Mouse (Mus musculus): ENCODE data around the gene Cltrn. TPM values are rescaled to one million over a fixed set of nuclear protein-coding genes. Genes with fewer than 3 reads are reported as not detected.

Gene Cltrn
- polyA plus RNA-seq (2012; fragmentation: generic; extraction: Trizol) = not detected
- long read RNA-seq, experiment 1 = 0 reads
- long read RNA-seq, experiment 2 = 0 reads

GRCm38 (mm10) chrX:164088582-164088981 lies at the start of gene Cltrn:
Gene Cltrn (plus strand): TSS chrX:164088830.
- no peaks in the 10 kb centered on the region for H3K79me2 ChIP-seq (ENCODE audit: control insufficient read depth, insufficient read depth)
- no peak for TF ChIP-seq CEBPB (IDR thresholded peaks at IDR 0.05; ENCODE audit: low read depth)
- no peak for TF ChIP-seq USF1 (IDR thresholded peaks at IDR 0.05; ENCODE audit: low read depth)
- TF ChIP-seq CTCF (IDR thresholded peaks at IDR 0.05; ENCODE audit: control insufficient read depth, insufficient read depth, insufficient read length) = no peak
- TF ChIP-seq MYOG (IDR thresholded peaks at IDR 0.05; ENCODE audit: control insufficient read depth, extremely low read depth, insufficient read length) = no peak
- TF ChIP-seq MYOD1 (IDR thresholded peaks at IDR 0.05; ENCODE audit: control insufficient read depth, insufficient read length, low read depth) = no peak
- no peak for TF ChIP-seq FOSL1 (IDR thresholded peaks at IDR 0.05; ENCODE audit: insufficient read depth, low read length, poor library complexity, severe bottlenecking)
- TF ChIP-seq MAX (IDR thresholded peaks at IDR 0.05) = no peak
- no peak within 1 kb of the TSS for H3K4me3 ChIP-seq (ENCODE audit: insufficient read depth, poor library complexity, severe bottlenecking)
- no peaks in the 10 kb centered on the region for H3K27me3 ChIP-seq (ENCODE audit: control insufficient read depth, insufficient read depth, insufficient read length)
- H3ac ChIP-seq (ENCODE audit: control insufficient read depth, insufficient read length, low read depth) = no peak within 1 kb of the TSS
- H3K79me3 ChIP-seq (ENCODE audit: low read depth) = no peaks in the 10 kb centered on the region
- no peaks in the 10 kb centered on the region for H3K36me3 ChIP-seq (ENCODE audit: control insufficient read depth, insufficient read depth)

GRCm38 (mm10) chrX:164038882-164039281 lies 49.7 kb upstream of the Cltrn start:
- H3K27me3 ChIP-seq (ENCODE audit: control insufficient read depth, insufficient read depth, insufficient read length) = no peaks in the 10 kb centered on the region
- H3K79me3 ChIP-seq (ENCODE audit: low read depth) = no peaks in the 10 kb centered on the region
- H3K4me3 ChIP-seq (ENCODE audit: insufficient read depth, poor library complexity, severe bottlenecking) = no peak overlapping the region
- H3K36me3 ChIP-seq (ENCODE audit: control insufficient read depth, insufficient read depth) = no peaks in the 10 kb centered on the region
- no peak overlapping the region for H3ac ChIP-seq (ENCODE audit: control insufficient read depth, insufficient read length, low read depth)
- TF ChIP-seq MYOD1 (IDR thresholded peaks at IDR 0.05; ENCODE audit: control insufficient read depth, insufficient read length, low read depth) (no peak), CEBPB (IDR thresholded peaks at IDR 0.05; ENCODE audit: low read depth) (no peak), MAX (IDR thresholded peaks at IDR 0.05) (no peak), CTCF (IDR thresholded peaks at IDR 0.05; ENCODE audit: control insufficient read depth, insufficient read depth, insufficient read length) (no peak), MYOG (IDR thresholded peaks at IDR 0.05; ENCODE audit: control insufficient read depth, extremely low read depth, insufficient read length) (no peak), USF1 (IDR thresholded peaks at IDR 0.05; ENCODE audit: low read depth) (no peak), FOSL1 (IDR thresholded peaks at IDR 0.05; ENCODE audit: insufficient read depth, low read length, poor library complexity, severe bottlenecking) (no peak)
- no peaks in the 10 kb centered on the region for H3K79me2 ChIP-seq (ENCODE audit: control insufficient read depth, insufficient read depth)

GRCm38 (mm10) chrX:164042069-164042468 lies 46.6 kb upstream of the Cltrn start:
- H3K4me3 ChIP-seq (ENCODE audit: insufficient read depth, poor library complexity, severe bottlenecking) = no peak overlapping the region
- H3K79me3 ChIP-seq (ENCODE audit: low read depth) = no peaks in the 10 kb centered on the region
- TF ChIP-seq FOSL1 (IDR thresholded peaks at IDR 0.05; ENCODE audit: insufficient read depth, low read length, poor library complexity, severe bottlenecking) (no peak), MAX (IDR thresholded peaks at IDR 0.05) (no peak), USF1 (IDR thresholded peaks at IDR 0.05; ENCODE audit: low read depth) (no peak), CEBPB (IDR thresholded peaks at IDR 0.05; ENCODE audit: low read depth) (no peak), MYOD1 (IDR thresholded peaks at IDR 0.05; ENCODE audit: control insufficient read depth, insufficient read length, low read depth) (no peak), CTCF (IDR thresholded peaks at IDR 0.05; ENCODE audit: control insufficient read depth, insufficient read depth, insufficient read length) (no peak), MYOG (IDR thresholded peaks at IDR 0.05; ENCODE audit: control insufficient read depth, extremely low read depth, insufficient read length) (no peak)
- no peaks in the 10 kb centered on the region for H3K36me3 ChIP-seq (ENCODE audit: control insufficient read depth, insufficient read depth)
- no peak overlapping the region for H3ac ChIP-seq (ENCODE audit: control insufficient read depth, insufficient read length, low read depth)
- H3K79me2 ChIP-seq (ENCODE audit: control insufficient read depth, insufficient read depth) = no peaks in the 10 kb centered on the region
- no peaks in the 10 kb centered on the region for H3K27me3 ChIP-seq (ENCODE audit: control insufficient read depth, insufficient read depth, insufficient read length)

GRCm38 (mm10) chrX:164046736-164047135 lies 41.9 kb upstream of the Cltrn start:
- Histone ChIP-seq H3K36me3 (ENCODE audit: control insufficient read depth, insufficient read depth) (no peaks in the 10 kb centered on the region), H3K4me3 (ENCODE audit: insufficient read depth, poor library complexity, severe bottlenecking) (no peak overlapping the region), H3ac (ENCODE audit: control insufficient read depth, insufficient read length, low read depth) (no peak overlapping the region), H3K79me3 (ENCODE audit: low read depth) (no peaks in the 10 kb centered on the region), H3K79me2 (ENCODE audit: control insufficient read depth, insufficient read depth) (no peaks in the 10 kb centered on the region), H3K27me3 (ENCODE audit: control insufficient read depth, insufficient read depth, insufficient read length) (no peaks in the 10 kb centered on the region)
- TF ChIP-seq FOSL1 (IDR thresholded peaks at IDR 0.05; ENCODE audit: insufficient read depth, low read length, poor library complexity, severe bottlenecking) (no peak), MYOD1 (IDR thresholded peaks at IDR 0.05; ENCODE audit: control insufficient read depth, insufficient read length, low read depth) (no peak), MYOG (IDR thresholded peaks at IDR 0.05; ENCODE audit: control insufficient read depth, extremely low read depth, insufficient read length) (no peak), USF1 (IDR thresholded peaks at IDR 0.05; ENCODE audit: low read depth) (no peak), CEBPB (IDR thresholded peaks at IDR 0.05; ENCODE audit: low read depth) (no peak), CTCF (IDR thresholded peaks at IDR 0.05; ENCODE audit: control insufficient read depth, insufficient read depth, insufficient read length) (no peak), MAX (IDR thresholded peaks at IDR 0.05) (no peak)

GRCm38 (mm10) chrX:164055726-164056125 lies 32.9 kb upstream of the Cltrn start:
- H3ac ChIP-seq (ENCODE audit: control insufficient read depth, insufficient read length, low read depth) = no peak overlapping the region
- H3K79me3 ChIP-seq (ENCODE audit: low read depth) = no peaks in the 10 kb centered on the region
- no peaks in the 10 kb centered on the region for H3K36me3 ChIP-seq (ENCODE audit: control insufficient read depth, insufficient read depth)
- TF ChIP-seq MYOD1 (IDR thresholded peaks at IDR 0.05; ENCODE audit: control insufficient read depth, insufficient read length, low read depth) (no peak), MYOG (IDR thresholded peaks at IDR 0.05; ENCODE audit: control insufficient read depth, extremely low read depth, insufficient read length) (no peak), FOSL1 (IDR thresholded peaks at IDR 0.05; ENCODE audit: insufficient read depth, low read length, poor library complexity, severe bottlenecking) (no peak), CEBPB (IDR thresholded peaks at IDR 0.05; ENCODE audit: low read depth) (no peak), CTCF (IDR thresholded peaks at IDR 0.05; ENCODE audit: control insufficient read depth, insufficient read depth, insufficient read length) (no peak), MAX (IDR thresholded peaks at IDR 0.05) (no peak), USF1 (IDR thresholded peaks at IDR 0.05; ENCODE audit: low read depth) (no peak)
- no peaks in the 10 kb centered on the region for H3K79me2 ChIP-seq (ENCODE audit: control insufficient read depth, insufficient read depth)
- H3K27me3 ChIP-seq (ENCODE audit: control insufficient read depth, insufficient read depth, insufficient read length) = no peaks in the 10 kb centered on the region
- no peak overlapping the region for H3K4me3 ChIP-seq (ENCODE audit: insufficient read depth, poor library complexity, severe bottlenecking)

Data from C2C12 (cell line).